Mouse (Mus musculus) right cerebral cortex, postnatal 4 days (tissue): ENCODE results near the gene Arid4a.
A peak's percentile ranks its signal among the peaks of the same experiment; 100 is the strongest.

Source experiments
- DNase-seq: peaks from one replicate; pipeline ENCODE4 v3.0.0-alpha.2; 2022

Gene Arid4a

GRCm38 (mm10) chr12:71015363-71016210 lies at the start of gene Arid4a:
Arid4a (plus strand) TSS chr12:71015990.
- DNase-seq = peak; percentile 89

GRCm38 (mm10) chr12:70967581-70967980 lies 48.2 kb upstream of the Arid4a start:
- no peak for DNase-seq

- DNase-seq = peak; percentile 81
Observed at GRCm38 (mm10) chr12:70968141-70968790, 47.5 kb upstream of the Arid4a start.

GRCm38 (mm10) chr12:70968791-70969307 lies 46.9 kb upstream of the Arid4a start:
- peak; percentile 87 for DNase-seq

GRCm38 (mm10) chr12:70969485-70970184 lies 46.2 kb upstream of the Arid4a start:
- peak; percentile 49 for DNase-seq

- no peak for DNase-seq
Observed at GRCm38 (mm10) chr12:70973831-70974230, 42.0 kb upstream of the Arid4a start.

GRCm38 (mm10) chr12:70974441-70975266 lies 41.1 kb upstream of the Arid4a start, which contains the start of gene Psma3:
Psma3 (plus strand) TSS chr12:70974621.
- peak; percentile 81 for DNase-seq

- no peak for DNase-seq
Observed at GRCm38 (mm10) chr12:70975406-70975805, 40.4 kb upstream of the Arid4a start.

- DNase-seq = no peak
Observed at GRCm38 (mm10) chr12:70975891-70976290, 39.9 kb upstream of the Arid4a start.

- no peak for DNase-seq
Observed at GRCm38 (mm10) chr12:70978345-70978744, 37.4 kb upstream of the Arid4a start.

- no peak for DNase-seq
Observed at GRCm38 (mm10) chr12:70984855-70985550, 30.8 kb upstream of the Arid4a start.

GRCm38 (mm10) chr12:70997225-70997624 lies 18.6 kb upstream of the Arid4a start:
- DNase-seq = no peak

GRCm38 (mm10) chr12:70999423-70999903 lies 16.3 kb upstream of the Arid4a start:
- DNase-seq = no peak

GRCm38 (mm10) chr12:71000344-71000743 lies 15.4 kb upstream of the Arid4a start:
- no peak for DNase-seq

- no peak for DNase-seq
Observed at GRCm38 (mm10) chr12:71001456-71001855, 14.3 kb upstream of the Arid4a start.

- no peak for DNase-seq
Observed at GRCm38 (mm10) chr12:71003760-71004426, 11.9 kb upstream of the Arid4a start.

- no peak for DNase-seq
Observed at GRCm38 (mm10) chr12:71006141-71006540, 9.6 kb upstream of the Arid4a start.

- DNase-seq = no peak
Observed at GRCm38 (mm10) chr12:71006901-71007300, 8.9 kb upstream of the Arid4a start.

- DNase-seq = no peak
Observed at GRCm38 (mm10) chr12:71009769-71010168, 6.0 kb upstream of the Arid4a start.

GRCm38 (mm10) chr12:71014845-71015362 lies 886 bp upstream of the Arid4a start:
- DNase-seq = no peak

GRCm38 (mm10) chr12:71016211-71016502 lies 367 bp downstream of the Arid4a start:
- DNase-seq = no peak
